Mouse (Mus musculus): ENCODE data around the gene Tbx5. TPM values are rescaled to one million over a fixed set of nuclear protein-coding genes. Genes with fewer than 3 reads are reported as not detected.

The Tbx5 gene
- total RNA-seq, 1 experiment from 2014 or later: not detected

DNA sequence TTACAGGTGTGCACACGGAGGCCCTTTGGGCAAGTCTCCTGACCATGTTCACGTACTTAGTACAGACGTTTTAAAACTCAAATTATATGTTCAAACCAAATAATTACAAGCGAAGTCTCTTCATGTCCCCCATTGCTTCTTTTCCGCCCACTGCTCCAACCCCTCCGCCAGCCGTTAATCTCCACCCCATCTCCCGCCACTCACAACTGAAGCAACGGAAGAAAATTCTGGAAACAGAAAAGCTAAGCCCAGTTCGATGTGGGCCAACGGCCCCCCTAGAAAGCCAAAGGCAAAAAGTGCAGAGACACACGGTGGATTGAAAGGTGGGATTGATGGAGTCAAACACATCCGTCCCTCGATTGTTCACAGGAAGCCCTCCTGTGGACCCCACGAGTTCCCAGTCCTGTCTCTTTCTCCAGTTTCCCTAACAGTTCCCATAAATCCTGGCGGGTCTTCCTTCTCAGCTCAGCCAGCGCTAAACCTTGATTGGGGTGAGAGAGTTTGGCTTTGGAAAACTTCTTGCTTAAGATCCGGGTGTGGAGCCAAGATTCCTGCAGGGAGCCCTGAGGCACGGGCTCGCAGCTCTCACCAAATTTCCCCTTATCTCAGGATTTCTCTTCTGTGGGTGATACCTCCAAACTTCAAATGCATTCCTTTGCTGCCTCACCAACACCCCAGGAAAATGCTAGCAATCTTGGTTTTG lies 24.8 kb upstream of the Tbx5 start:
- no peak for ATAC-seq (replicated peaks; ENCODE audit: insufficient number of reproducible peaks, low FRiP score, low TSS enrichment, poor library complexity, severe bottlenecking)

DNA sequence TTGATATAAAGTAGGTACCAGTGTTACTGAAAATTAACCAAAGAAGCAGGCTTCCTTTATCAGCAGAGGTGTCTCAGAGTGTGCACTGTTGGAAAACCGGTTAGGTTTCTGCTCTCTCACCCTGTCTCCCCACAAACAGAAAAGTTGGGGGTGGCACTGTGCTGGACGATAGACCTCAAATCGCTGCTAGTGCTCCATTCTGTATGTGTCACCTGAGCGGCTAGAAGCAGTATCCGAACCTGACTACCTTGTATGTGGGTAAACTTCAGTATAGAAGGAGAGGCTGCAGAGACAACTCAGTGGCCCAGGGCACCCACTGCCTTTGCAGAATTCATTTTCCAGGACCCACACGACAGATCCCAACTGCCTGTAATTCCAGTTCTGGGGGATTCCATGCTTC lies 23.8 kb upstream of the Tbx5 start:
- no peak for ATAC-seq (replicated peaks; ENCODE audit: insufficient number of reproducible peaks, low FRiP score, low TSS enrichment, poor library complexity, severe bottlenecking)

DNA sequence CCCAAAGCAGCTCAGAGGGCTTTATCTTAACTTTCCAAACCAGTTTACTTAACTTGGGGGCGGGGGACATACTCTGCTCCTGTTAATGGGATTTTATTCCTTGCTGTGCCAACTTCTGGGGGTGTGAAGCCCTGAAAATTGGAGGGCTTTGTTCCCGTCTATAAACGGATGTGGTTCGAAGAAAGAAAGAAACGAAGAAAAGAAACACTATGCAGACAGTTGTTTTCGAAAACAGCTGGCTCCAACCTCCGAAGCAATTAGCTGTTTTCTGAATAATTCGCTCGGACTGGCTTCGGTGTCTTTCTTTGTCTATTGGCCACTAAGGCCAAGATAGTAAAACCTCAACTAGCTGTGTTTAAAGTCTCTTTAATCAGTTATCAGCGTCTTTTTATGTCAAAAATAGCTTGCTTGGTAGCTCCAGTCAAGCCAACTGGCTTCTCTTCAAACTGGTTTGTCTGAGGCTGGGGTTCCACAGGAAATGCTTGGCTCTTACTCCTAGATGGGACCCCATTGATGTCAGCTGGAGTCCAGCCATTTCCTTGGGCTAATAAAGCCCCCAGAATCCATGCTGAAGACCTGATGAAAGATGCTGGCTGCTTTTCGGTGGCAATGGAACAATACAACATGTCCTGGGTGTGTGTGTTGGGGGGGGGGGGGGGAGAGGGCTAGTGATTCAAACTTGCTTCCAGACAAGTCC lies 21.3 kb upstream of the Tbx5 start:
- ATAC-seq (replicated peaks; ENCODE audit: insufficient number of reproducible peaks, low FRiP score, low TSS enrichment, poor library complexity, severe bottlenecking): no peak

DNA sequence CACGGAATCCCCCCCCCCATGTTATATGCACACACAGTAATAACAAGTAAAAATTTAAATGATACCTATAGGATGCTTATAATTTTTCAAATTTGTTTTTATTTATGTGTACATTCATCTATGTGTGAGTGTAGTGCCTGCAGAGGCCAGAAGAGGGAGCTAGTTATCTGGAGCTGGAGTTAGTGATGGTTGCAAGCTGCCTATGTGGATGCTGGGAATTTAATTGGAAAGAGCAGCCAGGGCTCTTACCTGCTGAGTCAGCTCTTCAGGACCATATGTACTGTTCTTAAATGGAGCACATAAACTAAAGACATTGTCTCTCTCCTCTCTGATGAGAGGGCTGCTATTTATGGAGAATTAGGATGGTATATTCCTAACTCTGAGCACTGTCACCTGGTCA lies 17.2 kb upstream of the Tbx5 start:
- no peak for ATAC-seq (replicated peaks; ENCODE audit: insufficient number of reproducible peaks, low FRiP score, low TSS enrichment, poor library complexity, severe bottlenecking)

DNA sequence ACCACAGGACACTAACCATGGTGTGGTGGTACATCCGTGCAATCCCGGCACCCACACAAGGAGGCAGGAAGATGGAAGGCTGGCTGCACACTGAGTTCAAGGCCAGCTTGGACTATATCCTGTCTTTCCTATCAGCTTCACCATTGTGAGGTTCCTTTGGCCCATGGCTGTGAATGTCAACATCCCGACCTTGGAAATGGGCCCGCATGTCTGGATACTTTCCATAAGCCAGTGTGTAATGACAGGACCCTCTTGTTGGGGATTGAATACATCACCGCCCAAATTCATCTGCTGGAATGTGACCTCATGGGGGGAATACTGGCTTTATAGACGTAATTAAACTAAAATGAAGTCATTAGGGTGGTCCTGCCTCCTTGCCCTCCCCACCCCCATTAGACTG lies 12.0 kb upstream of the Tbx5 start:
- ATAC-seq (replicated peaks; ENCODE audit: insufficient number of reproducible peaks, low FRiP score, low TSS enrichment, poor library complexity, severe bottlenecking): no peak

DNA sequence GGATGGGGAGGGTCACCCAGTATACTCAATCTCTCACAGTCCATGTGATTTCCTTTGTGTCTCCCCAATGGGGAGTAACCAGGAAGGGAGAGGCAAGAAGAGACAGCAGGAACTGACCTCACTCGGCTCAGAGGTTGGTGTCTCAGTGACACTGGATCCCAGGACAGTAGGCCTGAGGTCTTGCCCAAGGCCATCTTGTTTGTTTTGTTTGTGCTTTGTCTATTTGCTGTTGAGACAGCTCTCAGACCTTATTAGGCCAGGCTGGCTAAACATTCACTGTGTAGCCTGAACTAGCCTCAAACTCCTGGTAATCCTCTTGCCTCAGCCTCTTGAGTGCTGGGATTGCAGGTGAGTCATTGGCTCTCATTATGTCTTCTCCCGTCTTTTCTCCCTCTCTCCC lies 11.0 kb upstream of the Tbx5 start:
- ATAC-seq (replicated peaks; ENCODE audit: insufficient number of reproducible peaks, low FRiP score, low TSS enrichment, poor library complexity, severe bottlenecking): no peak

DNA sequence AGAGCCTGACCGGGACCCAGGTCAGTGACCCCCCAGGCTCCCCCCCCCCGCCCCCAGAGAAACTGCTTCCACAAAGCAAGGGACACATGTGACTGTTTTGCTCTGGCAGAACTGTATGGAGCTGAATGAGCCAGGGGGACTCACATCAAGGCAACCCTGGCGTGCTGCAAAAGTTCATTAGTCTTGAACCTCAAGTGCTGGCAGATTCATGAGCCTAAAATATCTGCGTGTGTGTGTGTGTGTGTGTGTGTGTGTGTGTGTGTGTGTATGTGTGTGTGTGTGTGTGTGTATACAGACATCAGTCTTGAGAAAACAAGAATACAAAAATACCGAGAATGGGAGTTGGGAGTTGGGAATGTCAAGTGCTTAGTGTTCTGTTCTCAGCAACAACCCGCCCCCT lies 5.1 kb upstream of the Tbx5 start:
- ATAC-seq (replicated peaks; ENCODE audit: insufficient number of reproducible peaks, low FRiP score, low TSS enrichment, poor library complexity, severe bottlenecking): no peak

DNA sequence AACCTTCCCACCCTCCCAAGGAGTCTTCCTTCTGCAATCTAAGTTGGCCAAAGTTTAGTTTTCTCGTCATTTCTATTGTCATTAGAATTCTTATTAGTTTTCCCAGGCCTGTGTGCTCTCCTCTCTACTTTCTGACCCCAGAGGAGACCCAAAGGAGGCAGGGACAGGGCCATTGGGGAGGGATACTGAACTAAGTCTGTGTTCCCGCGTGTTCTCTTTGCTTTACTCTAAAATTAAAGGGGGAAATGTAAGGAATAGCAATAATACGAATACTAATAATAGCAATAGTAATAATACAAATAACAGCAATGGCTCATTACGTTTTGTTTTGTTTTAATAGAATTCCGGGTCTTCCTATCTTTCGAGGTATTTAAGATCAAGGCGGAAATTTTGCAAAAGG lies 1.9 kb upstream of the Tbx5 start:
- no peak for ATAC-seq (replicated peaks; ENCODE audit: insufficient number of reproducible peaks, low FRiP score, low TSS enrichment, poor library complexity, severe bottlenecking)

DNA sequence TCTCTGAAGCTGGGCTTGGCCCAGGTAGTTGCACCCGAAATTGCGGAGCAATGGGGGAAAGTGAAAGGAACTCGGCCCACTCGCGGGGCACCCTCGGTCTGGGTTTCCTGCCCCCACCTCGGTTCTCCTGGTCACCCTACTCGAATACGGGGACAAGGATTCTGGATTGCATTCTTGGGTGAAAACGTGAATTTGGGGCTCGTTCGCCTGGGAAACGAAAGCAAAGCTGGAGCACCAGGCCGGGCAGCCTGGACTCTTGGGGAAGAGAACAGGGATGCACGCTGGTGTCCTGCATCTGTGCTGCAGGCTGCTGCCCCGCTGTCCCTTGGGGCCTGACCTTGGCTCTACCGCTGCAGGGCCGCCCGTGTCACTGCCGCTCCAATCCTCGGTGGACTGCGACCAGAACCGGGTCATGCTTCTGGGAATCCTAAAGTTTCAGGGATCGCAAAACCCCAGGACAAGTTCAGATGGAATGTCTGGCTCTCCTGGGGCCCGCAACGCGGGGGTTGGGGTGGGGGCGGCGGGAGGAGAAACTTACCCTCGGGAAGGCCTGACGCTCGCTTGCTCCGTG lies 1.2 kb upstream of the Tbx5 start:
- no peak for ATAC-seq (replicated peaks; ENCODE audit: insufficient number of reproducible peaks, low FRiP score, low TSS enrichment, poor library complexity, severe bottlenecking)

DNA sequence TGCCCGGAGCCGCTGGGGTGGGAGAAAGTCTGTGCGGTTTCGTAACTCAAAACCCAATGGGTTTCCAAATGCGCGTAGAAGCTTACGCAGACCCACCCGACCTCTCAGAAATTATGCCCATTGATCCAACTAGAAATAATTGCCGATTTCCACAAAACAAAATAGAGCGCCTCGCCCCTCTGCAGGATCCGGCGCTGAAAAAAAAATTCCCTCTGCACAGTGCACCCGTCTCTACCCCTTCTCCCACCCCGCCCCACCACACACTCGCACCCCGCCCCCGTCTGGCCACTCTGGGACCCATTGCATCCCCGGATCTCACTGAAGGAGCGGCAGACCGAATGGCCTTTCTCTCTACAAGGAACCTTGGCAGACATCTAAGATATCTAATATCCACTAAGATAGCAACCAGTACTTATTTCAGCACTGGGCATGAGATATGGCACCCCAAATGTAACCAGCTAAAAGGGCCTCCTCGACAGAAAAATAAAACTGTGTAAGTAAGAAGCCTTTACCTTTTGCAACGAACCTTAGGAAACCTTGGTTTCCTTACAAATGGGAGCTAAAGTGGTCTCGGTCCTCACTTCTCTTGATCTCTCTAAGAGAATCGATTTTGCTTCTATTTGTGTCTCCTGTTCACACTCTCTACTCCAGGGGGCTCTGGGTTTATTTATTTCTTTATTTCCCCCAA lies 533 bp upstream of the Tbx5 start:
- no peak for ATAC-seq (replicated peaks; ENCODE audit: insufficient number of reproducible peaks, low FRiP score, low TSS enrichment, poor library complexity, severe bottlenecking)

DNA sequence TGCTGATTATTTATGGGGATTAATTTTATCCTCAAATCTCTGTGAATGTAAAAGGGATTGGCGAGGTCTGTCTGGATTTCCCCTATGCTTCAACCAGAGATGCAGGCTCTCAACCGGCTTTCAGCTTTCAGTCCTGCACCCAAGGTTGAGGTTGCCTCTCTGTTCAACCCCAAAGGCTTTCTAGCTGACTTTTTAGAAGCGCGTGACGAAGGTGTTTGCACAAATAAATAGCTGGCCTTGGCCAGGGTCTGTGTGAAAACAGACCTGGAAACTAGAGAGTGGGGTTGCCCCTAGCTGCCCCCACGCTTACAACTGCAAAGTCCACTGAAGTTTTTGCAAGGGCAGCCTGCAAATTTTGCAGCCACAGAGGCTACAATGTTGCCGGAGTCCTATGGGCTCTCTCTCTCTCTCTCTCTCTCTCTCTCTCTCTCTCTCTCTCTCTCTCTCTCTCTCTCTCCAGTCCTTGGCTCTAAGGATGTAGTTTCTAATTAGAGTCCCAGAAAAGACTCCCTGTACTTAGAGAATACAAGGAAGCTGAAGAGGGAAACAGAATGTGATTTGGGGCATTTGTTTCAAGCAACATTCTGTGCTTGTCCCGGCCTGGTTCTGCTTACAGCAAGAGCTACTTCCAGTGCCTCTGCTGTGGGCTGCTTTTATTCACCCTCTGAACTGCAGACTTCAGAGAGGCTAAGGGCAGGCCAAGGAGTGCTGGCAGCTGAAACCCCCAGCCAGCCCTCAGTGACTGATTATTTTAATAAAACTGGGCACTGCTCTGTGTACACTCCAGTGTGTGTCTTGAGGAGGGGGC lies 959 bp downstream of the Tbx5 start:
- no peak for ATAC-seq (replicated peaks; ENCODE audit: insufficient number of reproducible peaks, low FRiP score, low TSS enrichment, poor library complexity, severe bottlenecking)

DNA sequence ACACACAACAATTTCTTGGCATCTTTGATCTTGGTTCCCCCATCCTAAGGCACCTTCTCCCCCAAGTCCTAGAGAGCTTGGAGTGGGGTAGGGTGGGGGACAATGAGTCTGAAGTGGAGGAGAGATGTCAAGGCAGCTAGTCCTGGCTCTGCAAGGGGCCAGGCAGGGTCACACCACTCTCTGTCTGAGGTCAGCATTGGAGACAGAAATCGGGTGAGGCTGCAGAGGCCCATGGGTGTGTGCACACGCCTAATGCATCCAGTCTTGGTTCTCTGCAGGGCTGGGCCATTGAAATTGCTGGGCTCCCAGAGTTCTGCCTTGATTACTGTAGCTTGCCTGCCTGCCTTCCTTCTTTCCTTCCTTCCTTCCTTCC lies 1.5 kb downstream of the Tbx5 start:
- no peak for ATAC-seq (replicated peaks; ENCODE audit: insufficient number of reproducible peaks, low FRiP score, low TSS enrichment, poor library complexity, severe bottlenecking)

DNA sequence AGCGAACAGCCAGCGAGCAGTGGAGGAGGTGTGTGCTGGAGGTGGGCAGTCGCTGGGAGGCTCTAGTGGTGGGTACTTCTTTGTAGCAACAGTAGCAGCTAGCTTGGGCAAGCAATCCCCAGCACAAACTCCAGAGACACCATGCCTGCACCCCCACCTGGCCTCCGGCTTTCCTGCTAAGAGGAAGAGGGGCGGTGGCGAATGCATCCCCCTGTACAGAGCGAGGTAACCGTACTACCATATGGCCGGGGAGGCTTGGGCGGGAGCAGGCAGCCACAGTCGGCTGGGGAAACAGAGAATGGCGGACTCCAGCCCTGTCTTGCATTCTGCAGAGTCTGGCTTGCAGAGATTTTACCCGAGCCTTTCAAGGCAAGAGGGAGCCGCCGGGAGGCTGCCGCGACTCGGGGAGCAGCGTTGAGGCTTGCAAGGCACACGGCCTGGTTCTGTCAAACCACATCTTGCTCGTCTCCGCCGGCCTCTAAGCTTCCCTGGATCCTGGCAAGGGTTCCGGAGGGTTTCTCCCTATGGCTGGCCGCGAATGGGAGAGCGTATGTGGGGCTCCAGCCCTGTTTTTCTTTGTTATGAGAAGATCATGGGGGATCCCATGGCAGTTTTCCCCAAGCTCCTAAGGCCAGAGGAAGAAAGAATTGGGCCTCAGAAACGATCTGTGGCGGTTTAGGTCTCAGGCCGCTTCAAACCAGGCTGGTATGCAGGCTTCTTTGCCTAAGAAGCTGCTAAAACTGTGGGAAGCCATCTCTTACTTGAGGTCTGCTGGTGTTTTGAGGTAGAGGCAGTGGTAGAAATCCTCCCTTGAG lies 2.8 kb downstream of the Tbx5 start:
- ATAC-seq (replicated peaks; ENCODE audit: insufficient number of reproducible peaks, low FRiP score, low TSS enrichment, poor library complexity, severe bottlenecking): no peak

DNA sequence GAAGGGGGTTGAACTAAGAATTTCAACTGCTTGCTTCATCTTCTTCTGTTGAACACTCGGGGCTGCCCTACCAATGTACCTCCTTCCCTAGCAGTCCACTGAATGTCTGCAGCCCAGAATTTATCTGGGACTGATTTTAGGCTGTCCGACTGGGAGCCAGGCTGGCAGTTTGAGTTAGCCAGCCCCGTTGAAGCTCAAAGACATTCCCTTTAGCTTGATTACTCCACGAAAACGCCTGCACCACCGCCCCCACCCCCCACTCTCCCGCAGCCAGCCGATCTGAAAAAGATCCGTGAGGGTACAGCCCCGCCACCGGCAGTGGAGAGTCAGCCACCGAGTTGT lies 3.4 kb downstream of the Tbx5 start:
- ATAC-seq (replicated peaks; ENCODE audit: insufficient number of reproducible peaks, low FRiP score, low TSS enrichment, poor library complexity, severe bottlenecking): no peak

DNA sequence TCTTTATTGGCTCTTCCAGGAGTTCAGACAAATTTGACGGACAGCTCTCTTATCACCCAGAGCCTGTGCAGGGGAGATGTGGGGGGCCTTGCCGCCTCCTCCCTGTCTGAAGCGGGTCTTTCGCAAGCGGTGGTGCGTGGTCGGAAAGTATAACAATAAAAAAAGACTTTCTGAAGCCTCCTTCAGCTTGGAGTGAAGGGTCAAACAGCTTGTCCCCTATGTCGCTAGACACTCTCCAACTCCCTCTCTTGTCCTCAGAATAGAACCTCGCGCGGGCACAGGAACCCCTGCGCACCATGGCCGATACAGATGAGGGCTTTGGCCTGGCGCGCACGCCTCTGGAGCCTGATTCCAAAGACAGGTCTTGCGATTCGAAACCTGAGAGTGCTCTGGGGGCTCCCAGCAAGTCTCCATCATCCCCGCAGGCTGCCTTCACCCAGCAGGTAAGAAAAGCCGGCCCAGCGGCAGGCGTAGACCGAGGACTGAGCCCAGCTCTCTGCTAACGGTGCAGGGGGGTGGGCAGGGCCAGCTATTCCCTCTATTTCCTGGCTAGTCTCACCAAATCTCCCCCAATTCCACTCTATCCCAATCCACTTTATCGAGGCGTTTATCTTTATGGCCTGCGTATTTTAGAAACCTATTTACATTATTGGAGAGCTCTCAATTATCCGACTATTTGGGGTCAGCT lies 4.3 kb downstream of the Tbx5 start:
- no peak for ATAC-seq (replicated peaks; ENCODE audit: insufficient number of reproducible peaks, low FRiP score, low TSS enrichment, poor library complexity, severe bottlenecking)

DNA sequence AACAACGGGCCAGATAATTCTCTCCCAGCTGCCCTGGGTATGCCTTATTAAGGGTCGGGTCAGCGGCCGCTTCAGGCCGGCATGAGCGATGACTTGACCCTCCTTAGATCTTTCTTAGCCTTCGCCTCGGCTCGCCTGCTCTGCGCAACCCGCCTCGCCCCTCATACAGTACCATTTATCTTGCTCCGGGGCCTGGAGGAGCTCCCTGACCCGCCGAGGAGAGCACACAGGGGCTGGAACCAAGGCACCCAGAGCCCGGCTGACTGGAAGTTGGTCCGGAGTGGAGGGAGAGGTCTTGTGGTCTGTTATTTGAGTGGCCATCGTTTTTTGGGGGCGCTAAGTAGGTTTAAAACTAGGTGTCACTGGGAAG lies 4.8 kb downstream of the Tbx5 start:
- no peak for ATAC-seq (replicated peaks; ENCODE audit: insufficient number of reproducible peaks, low FRiP score, low TSS enrichment, poor library complexity, severe bottlenecking)

DNA sequence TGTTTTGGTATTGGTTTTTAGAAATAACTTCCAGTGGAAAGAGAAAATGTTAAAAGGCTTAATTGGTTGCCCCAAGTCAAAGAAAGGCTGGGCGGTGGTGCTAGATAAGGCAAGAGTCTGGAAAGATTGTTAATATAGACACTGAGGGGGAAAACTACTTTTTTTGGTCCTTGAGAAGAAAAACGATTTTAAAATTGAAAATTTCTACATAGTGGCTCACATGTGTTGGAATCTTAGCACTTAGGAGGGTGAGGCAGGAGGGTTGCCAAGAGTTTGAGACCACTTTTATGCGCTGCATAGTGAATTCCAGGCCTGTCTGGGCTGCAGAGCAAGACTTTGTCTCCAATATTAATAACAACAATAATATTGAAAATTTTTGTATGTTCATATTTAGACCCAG lies 5.4 kb downstream of the Tbx5 start:
- no peak for ATAC-seq (replicated peaks; ENCODE audit: insufficient number of reproducible peaks, low FRiP score, low TSS enrichment, poor library complexity, severe bottlenecking)

DNA sequence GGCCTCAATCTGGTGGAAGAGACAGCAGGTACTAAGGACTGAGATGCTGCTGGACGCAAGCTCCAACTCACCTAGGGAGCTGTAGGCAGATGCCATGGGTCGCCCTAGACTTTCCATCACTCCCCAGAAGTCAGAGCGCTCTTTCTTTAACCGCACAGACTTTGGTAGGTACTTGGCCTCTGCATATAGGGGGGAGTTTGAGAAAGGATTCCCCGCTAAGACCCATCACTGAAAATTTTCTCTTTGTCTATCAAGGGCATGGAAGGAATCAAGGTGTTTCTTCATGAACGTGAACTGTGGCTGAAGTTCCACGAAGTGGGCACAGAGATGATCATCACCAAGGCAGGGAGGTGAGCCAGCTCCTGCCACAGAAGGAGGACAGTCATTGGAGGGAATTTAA lies 6.0 kb downstream of the Tbx5 start:
- no peak for ATAC-seq (replicated peaks; ENCODE audit: insufficient number of reproducible peaks, low FRiP score, low TSS enrichment, poor library complexity, severe bottlenecking)
